Mouse (Mus musculus) embryonic stem cell, embryonic (primary cell): ENCODE results near the gene Zbtb7a.

Experiments used
- CTCF ChIA-PET, 4 experiments: fragments of 300-600 bp in 2 of 4; fragments of 350-600 bp in 2 of 4; sonication (Branson Sonifier 250); formaldehyde crosslinking; loops; one replicate each; lab custom pipeline; 2022; ENCODE audit warnings: inconsistent platforms in 2 of 4; lab: Charles Lee
- POLR2A ChIA-PET, 4 experiments: fragments of 300-600 bp in 2 of 4; fragments of 350-600 bp in 2 of 4; sonication (Branson Sonifier 250); formaldehyde crosslinking; loops; one replicate each; lab custom pipeline; 2022; ENCODE audit warnings: antibody characterized with exemption in 4 of 4, inconsistent platforms in 1 of 4; lab: Charles Lee

Zbtb7a gene

DNA sequence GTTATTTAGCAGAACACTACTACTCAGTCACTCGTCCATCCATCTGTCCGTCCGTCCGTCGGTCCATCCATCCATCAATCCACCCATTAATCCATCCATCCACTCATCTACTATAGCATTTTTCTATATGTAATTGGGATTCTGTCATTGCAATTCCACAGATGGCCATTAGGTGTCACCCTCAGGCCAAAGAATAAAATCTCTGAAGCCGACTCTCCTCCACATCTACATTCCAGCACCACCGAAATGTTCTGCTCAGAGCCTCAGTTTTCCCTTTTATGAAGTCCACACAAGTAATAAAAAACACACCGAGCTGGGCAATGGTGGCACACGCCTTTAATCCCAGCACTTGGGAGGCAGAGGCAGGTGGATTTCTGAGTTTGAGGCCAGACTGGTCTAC lies 63.2 kb downstream of the Zbtb7a start:
- ChIA-PET CTCF (interaction anchor here in 3 of 4 experiments (0.6 to 1.3 kb wide), 8 partner anchors 11 to 353 kb away, joined by 3 to 6 read pairs (median 3); partner anchors contain the start of gene Pip5k1c (in 1 of the 3)), POLR2A (interaction anchor here in 3 of 4 experiments (0.6 kb wide), 3 partner anchors 41 to 111 kb away, joined by 3 to 6 read pairs (median 3); partner anchors contain the start of gene Map2k2 (in 1 of the 3))

GRCm38 (mm10) chr10:81198990-81199389 lies 64.0 kb downstream of the Zbtb7a start:
- POLR2A ChIA-PET: no interaction called here
- CTCF ChIA-PET: interaction anchor here in 2 of 4 experiments (0.9 to 1.3 kb wide), 6 partner anchors 18 to 353 kb away, joined by 3 read pairs; partner anchors contain the start of gene Pip5k1c (in 1 of the 2)

DNA sequence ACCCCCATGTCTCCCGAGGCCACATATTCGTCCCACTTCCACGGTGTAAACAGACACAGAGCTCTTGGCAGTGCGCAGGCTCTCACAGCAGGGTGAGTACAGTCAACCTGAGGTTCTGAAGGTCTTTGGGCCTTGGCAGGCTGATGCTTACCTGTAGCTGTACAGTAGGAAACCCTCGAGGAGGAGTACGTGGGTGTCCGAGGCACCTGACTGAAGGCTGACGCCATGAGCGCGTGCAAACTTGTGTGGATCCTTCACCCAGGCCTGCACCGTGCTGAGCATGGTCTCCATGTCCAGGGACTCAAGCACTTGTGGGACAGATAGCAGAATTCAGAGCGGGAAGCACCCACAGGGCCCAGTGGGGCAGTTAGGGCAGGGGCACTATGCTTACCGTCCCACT lies 65.1 kb downstream of the Zbtb7a start:
- ChIA-PET CTCF (interaction anchor here in 1 of 4 experiments (1.8 kb wide), 1 partner anchor 10 kb away, joined by 6 read pairs; no protein-coding TSS in a partner anchor), POLR2A (no interaction called here)

DNA sequence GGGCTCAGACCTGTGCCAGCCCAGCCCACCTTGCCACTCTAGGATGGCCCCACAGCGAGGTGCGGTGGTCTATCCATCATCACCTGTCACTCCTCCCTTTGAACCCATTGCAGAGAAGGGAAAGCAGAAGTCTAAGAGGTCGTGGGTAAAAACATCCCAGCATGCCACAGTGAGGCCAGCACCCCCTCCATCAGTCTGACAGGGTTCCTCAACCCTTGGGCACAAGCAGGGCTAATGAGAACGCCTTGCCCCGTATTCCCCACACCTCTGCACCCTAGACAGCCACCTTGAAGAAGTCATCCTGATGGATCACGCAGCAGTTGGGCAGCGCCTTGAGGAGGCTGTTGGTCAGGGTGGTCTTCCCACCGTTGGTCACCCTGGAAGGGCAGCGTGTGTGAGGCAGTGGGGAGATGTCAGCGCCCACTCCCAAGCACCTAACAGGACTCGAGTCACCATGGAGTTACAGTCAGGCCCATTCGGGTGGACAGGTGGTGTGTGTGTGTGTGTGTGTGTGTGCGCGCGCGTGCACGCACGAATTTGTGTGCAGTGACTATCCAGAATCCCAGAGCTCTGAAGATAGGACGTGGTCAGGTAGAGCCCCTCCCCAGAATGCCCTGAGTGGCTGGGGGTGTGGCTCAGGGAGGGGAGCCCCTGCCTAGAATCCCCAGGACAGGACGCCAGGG lies 65.7 kb downstream of the Zbtb7a start:
- ChIA-PET CTCF (interaction anchor here in 2 of 4 experiments (0.6 to 1.8 kb wide), 4 partner anchors 9 to 131 kb away, joined by 3 to 6 read pairs (median 4); partner anchors contain the start of gene Zfr2 (in 1 of the 2)), POLR2A (interaction anchor here in 1 of 4 experiments (0.8 kb wide), 1 partner anchor 96 kb away, joined by 3 read pairs; no protein-coding TSS in a partner anchor)

- CTCF ChIA-PET: interaction anchor here (0.5 to 2.6 kb wide), 15 partner anchors 8 to 663 kb away, joined by 3 to 14 read pairs (median 3); partner anchors contain the start of genes Atp8b3 (in 1 of the 4), Fzr1 (in 1 of the 4), Pip5k1c (in 1 of the 4) and Zfr2 (in 1 of the 4)
- POLR2A ChIA-PET: interaction anchor here in 1 of 4 experiments (0.6 to 1.0 kb wide), 2 partner anchors 9 to 272 kb away, joined by 3 to 4 read pairs; partner anchors contain the start of gene Gadd45b
Observed at GRCm38 (mm10) chr10:81201807-81202758, 67.1 kb downstream of the Zbtb7a start, which contains the start of gene Nmrk2. TSS of gene Nmrk2 (minus strand) at chr10:81202051.
